Mouse (Mus musculus) E14TG2a.4 (cell line): Measurements from ENCODE around the gene Prox1.

Source experiments
- CTCF ChIP-seq: conservative IDR thresholded peaks from 2 replicates; pipeline ENCODE4 v1.5.1; 2014; ENCODE audit warnings: low read length
- NANOG ChIP-seq: IDR thresholded peaks from 2 replicates; pipeline ENCODE4 v1.6.1; 2014; ENCODE audit warnings: borderline replicate concordance, low read length, mixed read lengths
- POU5F1 ChIP-seq: IDR thresholded peaks from 2 replicates; pipeline ENCODE4 v1.6.1; 2014; ENCODE audit warnings: low read length, borderline replicate concordance

- TF ChIP-seq CTCF (no peak), NANOG (no peak), POU5F1 (no peak)
Measured at GRCm38 (mm10) chr1:190085703-190086102, 84.8 kb downstream of the Prox1 start.
